Mouse (Mus musculus): ENCODE measurements around the gene Ms4a10.

The Ms4a10 gene

DNA sequence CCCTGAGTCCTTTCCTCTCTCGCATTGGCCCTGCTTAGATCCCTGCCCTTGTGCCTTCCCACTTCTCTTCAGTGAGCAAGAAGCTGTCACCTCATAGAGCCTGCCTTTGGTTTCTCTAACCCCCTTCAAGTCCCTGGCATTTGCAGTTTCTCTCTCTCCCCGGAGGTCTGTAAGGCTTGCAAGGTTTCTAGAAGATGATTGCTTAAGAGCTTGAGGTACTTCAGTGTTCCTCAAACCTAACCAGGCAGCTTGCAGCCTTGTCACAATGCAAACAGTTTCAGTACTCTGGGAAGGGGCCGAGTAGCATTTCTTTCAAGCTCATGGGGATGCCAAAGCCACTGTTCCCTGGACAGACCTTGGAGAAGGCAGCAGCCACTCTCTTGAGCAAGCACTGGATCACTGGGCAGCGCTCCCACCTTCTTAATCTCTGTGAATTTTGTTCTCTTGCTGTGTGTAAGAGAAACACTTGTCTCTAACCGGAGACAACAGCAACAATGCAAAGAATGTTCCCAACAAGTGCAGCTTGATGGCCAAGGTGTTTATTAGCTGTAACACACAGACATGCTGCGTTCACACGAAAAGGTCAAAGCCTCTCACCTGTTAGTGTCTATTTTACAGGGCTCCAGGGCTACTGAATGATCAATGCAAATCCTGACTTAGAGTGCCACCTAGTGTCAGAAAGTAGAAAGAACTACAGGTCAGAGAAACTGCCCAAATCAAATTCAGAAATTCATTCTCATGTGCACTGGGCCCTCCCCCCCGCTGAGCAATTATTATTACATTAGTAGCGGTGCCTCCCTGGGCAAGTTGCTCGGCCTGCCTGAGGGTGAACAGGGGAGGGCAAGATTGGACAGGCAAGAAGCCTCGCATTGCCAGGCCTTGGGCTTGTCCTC is 15.1 kb downstream of the Ms4a10 start:
- DNase-seq (ENCODE audit: low read depth, low spot score), result no peak

DNA sequence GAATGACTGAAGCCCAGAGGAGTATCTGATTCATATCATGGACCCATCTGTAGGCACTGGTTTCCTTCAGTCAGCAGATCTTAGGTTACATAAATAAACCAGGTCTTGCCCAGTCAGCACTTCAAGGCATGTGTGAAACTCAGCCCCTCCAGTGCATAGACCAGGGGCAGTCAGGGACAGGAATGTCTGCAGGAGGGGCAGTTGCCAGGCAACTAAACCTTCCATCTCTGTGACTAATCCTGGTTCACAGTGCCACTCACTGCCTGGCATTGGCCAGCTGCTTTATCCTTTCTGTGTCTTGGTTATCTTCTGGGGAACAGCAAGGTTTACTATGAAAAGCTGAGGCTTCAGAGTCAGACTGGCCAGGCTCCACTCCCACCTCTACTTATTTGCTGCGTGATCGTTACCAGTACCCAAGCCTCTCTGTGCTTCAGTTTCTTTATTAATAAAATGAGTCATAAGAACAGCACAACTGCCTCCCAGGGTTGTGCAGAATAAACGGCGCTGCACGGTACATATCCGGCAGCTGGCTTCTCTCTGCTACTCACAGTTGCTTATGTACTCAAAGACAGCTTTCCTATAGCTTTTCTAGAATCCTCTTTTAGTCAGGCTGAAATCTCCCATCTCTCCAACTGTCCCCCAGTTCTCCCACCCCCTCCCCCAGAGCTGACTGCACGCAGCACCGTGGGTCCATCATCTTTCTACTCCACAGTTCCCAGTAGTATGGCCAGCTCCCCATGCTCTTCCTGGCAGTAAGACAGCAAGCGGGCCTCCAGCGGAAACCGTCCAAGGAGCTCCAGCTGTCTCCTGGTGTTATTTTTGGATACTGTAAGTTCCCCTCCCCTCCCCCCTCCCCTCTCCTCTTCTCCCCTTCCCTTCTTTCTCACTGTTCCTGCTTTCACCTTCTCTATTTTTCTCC is 22.2 kb downstream of the Ms4a10 start:
- DNase-seq (ENCODE audit: low read depth, low spot score), result no peak

DNA sequence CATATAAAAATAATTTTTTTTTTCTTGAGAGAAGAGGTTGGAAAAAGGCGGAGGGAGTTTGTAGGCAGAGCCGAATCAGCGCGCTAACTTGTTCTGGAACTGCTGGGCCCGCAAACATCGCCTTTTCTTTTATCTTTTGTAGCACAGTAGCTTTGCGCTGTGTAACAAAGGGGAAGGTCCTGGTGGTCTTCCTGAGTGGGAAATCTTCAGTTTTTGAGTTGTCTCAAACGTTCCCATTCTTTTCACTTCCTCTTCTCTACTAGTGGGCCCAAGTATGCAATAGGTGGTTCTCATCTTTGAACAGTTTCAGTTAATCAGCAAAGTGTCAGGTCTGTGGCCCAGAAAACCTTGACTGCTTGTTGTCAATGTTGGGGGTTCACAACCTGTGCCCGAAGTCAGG is 24.9 kb downstream of the Ms4a10 start:
- no peak for DNase-seq (ENCODE audit: low read depth, low spot score)

DNA sequence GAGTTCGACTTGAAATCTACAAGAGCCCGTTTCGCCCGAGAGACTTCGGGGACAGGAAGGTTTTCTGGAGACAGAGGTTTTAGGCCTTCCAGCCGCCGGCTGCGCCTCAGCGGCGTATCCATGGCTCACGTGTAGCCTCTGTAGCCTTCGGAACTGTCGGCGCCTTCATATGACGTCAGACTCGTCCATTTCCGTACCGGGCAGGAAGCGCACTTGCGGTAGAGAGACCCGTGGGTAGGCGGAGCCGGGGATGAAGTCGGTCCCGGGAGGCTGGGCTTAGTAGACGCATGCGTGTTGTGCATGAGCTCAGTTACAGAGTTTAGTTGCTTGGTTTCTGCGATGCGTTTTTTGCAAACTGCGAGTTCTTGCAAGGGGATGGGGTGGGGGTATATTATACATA is 25.4 kb downstream of the Ms4a10 start, which contains the start of gene Ccdc86:
Ccdc86 (minus strand) TSS at position 155 of the 400 bp plus-strand sequence.
- peak; percentile 97 for DNase-seq (ENCODE audit: low read depth, low spot score)

DNA sequence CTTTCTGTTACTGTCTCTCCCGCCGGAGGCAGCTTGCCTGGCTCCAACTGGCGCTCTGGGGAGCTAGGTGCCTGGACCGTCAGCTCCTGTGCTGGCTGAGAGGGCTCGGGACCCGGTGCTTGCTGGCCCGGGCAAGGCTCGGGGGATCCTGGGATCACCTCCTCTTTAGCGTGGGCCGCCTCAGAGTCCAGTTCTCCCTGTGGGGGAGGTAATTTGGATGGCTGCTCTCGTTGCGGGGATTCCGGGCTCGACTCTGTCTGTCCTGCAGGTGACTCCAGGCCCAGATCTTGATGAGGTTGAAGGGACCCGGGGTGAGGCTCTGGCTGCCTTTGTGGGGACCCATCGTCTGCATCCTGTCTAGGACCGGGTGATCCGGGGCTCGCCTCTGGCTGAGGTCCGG is 26.1 kb downstream of the Ms4a10 start:
- no peak for DNase-seq (ENCODE audit: low read depth, low spot score)

DNA sequence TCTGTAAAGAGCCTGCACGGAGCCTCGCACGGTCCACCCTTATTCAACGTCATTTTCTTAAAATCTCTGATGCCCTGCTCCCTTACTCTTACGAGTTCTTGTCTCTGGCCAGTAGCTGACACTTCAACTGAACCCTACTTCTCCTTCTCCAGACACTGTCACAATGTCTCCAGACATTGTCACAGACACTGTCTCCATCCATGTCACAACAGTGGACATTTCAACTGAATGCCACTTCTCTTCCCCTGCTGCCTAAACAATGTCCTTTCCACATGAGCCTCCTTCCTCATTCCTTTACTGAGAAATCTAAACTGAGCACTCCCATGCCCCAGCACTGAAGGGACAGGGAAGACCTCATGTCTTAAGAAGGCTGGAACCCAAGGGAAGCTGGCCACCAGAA is 27.3 kb downstream of the Ms4a10 start:
- no peak for DNase-seq (ENCODE audit: low read depth, low spot score)

DNA sequence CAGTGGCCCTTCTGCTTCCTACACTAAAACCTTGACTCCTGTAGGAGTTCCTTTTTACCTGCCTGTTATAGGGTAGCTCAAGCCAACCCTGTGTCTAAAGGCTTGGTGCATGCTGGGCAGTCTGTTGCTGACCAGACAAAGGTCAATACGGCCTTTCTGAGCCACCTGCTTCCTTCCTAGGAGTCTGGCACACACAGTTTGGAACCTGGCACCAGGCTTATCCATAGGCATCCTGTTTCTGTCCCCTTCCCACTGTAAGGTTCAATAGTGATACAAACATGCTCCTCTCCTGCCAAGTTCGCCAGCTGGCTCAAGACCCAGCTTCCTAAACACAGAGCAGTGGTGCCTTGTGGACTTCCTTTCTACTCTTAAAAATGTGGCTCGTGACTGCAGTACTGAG is 28.0 kb downstream of the Ms4a10 start:
- no peak for DNase-seq (ENCODE audit: low read depth, low spot score)

DNA sequence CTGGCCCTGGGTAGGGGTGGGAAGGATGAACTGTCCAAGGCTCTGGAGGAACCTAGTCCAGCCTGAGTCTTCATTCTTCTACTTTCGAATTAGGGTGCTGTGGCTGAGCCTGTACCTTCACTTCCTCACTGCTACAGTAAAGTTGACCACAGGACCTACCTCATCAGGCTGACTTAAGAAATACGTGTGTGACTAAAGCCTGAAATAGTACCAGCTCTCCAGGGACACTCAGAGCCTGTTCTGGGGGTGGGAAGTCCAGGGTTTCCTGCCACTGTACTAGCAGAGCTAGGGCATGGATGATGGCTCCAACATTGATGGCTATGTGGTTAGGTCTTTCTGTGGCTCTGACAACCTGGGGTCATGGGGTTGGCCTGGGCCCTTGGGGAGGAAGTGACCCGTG is 30.5 kb downstream of the Ms4a10 start:
- DNase-seq (ENCODE audit: low read depth, low spot score), result no peak

DNA sequence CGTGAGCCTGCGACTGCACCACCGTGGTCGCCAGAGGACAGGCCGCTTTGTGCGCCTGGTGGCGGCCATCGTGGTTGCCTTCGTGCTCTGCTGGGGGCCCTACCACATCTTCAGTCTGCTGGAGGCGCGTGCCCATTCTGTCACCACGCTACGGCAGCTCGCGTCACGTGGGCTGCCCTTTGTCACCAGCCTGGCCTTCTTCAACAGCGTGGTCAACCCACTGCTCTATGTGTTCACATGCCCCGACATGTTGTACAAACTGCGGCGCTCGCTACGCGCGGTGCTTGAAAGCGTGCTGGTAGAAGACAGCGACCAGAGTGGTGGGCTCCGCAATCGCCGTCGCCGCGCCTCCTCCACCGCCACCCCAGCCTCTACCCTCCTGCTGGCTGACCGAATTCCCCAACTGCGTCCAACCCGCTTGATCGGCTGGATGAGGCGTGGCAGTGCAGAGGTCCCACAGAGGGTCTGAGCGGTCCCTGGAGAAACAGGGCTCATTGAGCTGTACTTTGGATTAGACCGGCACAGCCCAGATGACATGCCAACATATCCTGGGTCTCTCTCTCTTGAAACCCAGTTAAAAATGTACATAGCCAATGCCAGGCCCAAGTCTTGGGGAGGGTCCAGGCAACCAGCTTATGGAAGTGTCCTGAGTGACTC is 33.5 kb downstream of the Ms4a10 start:
- DNase-seq (ENCODE audit: low read depth, low spot score), result no peak

DNA sequence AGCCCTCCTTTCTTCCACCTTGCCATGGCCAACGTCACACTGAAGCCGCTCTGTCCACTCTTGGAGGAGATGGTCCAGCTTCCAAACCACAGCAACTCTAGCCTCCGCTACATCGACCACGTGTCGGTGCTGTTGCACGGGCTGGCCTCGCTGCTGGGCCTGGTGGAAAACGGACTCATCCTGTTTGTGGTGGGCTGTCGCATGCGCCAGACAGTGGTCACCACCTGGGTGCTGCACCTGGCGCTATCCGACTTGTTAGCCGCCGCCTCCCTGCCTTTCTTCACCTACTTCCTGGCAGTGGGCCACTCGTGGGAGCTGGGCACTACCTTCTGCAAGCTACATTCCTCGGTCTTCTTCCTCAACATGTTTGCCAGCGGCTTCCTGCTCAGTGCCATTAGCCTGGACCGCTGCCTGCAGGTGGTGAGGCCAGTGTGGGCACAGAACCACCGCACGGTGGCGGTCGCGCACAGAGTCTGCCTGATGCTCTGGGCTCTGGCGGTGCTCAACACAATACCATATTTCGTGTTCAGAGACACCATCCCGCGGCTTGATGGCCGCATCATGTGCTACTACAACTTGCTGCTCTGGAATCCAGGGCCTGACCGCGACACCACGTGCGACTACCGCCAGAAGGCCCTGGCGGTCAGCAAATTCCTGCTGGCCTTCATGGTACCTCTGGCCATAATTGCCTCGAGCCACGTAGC is 34.2 kb downstream of the Ms4a10 start:
- no peak for DNase-seq (ENCODE audit: low read depth, low spot score)

DNA sequence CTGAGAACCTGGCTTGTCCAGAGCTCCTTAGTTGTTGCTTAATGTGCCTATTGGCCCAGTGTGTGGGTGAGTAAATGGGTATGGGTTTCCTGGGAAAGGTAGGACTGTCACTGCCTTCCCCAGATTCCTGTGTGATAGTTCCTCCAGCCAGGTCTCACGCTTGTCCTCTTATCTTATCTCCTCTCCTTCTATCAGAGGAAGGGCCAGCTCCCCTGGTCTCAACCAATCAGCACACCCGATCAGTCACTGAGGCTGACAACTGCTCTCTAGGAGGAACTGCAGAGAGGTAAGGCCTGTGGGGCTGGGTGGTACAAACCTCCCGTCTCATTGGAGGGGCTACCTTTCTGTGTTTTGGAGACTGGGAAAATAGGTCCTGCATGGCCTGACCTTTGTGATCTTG is 35.7 kb downstream of the Ms4a10 start:
- DNase-seq (ENCODE audit: low read depth, low spot score), result no peak

DNA sequence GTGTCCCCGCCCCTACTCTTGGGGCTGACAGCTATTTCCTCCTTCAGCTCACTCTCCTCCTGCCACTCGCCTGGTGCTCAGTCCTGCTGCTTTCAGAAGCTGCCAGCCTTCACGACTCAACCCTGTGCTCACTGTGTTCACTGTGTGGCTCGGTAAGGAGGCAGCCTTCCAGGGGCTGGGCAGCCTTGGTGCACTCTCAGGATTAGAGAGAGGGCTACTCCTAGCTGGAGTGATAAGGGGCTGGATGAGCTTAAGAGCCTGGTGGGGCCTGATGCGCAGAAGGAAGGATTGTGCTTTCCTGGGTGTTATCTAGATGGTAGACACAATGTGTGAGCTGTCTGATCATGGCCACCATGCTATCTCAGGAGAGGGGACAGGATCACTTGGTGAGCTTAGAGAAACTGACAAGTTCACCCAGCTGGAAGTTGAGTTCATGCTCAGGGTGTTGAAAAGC is 37.3 kb downstream of the Ms4a10 start, which contains the start of gene Ptgdr2:
Ptgdr2 (plus strand) TSS at position 51 of the 454 bp plus-strand sequence.
- DNase-seq (ENCODE audit: low read depth, low spot score), result no peak

DNA sequence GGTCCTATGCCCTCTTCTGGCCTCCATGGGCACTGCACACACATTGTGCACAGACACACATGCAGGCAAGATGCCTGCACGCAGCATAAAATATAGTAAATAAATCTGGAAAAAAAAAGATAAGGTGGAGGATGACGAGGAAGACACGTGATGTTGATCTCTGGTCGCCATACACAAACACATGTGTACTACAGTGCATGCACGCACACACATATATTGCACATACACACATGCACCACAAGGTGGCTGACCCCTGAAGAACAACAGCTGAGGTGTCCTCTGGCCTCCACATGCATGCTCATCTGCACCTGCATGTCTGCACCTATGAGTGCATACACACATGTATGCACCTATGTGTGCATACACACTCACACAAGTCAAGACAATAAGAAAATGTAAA is 38.4 kb downstream of the Ms4a10 start:
- no peak for DNase-seq (ENCODE audit: low read depth, low spot score)

DNA sequence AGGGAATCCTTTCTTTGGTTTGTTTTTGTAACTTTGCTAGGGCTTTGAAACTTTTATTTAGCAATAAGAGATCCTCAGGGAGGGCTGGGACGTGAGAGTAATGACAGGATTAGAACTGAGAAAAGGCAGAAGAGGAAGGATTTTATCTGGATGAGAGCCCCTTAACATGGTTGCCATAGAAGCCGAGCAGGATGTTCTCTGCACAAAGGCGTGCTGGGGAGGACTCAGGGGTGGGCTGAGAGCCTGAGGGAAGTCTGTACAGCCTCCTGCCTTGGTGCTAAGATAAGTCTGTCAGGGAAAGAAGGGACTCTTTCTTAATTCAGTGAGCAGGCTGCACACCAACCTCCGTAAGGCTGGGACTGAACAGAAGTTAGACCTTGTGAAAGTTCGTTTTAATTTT is 39.4 kb downstream of the Ms4a10 start:
- no peak for DNase-seq (ENCODE audit: low read depth, low spot score)

DNA sequence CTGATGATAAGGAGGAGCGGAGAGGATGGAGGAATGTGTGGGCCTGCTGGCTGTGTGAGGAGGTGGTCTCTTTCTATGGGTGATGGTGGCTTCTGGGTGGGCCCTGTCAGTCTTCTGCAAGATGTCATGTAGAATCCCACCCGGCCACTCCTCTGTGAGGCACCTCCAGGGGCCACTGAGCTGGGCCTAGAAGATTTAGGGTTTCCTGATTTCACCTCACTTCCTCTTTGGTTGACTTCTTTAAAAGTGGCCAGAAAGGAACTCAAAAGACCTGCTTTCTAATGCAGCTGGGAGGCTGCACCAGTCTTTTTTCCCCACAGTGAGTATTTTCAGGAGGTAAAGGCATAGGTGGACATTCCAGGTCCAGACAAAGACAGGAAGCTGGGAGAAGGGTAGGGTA is 43.8 kb downstream of the Ms4a10 start:
- no peak for DNase-seq (ENCODE audit: low read depth, low spot score)

DNA sequence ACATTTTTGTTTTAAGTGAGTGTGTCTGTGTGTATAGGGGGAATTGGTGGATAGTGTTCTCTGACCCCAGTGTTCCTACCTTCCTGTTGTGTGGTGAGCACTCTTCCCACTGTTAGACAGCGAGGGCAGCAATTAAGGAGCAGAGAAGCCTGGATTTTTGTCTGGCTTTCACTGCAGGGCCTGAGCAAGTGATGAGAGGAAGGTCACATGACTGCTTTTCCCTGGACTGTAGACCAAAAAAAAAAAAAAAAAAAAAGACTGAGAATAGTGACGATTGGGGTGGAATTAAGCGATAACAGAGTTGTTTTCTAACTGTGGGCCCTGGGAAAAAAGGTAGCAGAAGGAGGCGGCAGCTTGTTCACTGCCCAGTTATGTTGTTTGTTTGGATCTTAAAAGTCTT is 47.8 kb downstream of the Ms4a10 start:
- DNase-seq (ENCODE audit: low read depth, low spot score), result no peak

DNA sequence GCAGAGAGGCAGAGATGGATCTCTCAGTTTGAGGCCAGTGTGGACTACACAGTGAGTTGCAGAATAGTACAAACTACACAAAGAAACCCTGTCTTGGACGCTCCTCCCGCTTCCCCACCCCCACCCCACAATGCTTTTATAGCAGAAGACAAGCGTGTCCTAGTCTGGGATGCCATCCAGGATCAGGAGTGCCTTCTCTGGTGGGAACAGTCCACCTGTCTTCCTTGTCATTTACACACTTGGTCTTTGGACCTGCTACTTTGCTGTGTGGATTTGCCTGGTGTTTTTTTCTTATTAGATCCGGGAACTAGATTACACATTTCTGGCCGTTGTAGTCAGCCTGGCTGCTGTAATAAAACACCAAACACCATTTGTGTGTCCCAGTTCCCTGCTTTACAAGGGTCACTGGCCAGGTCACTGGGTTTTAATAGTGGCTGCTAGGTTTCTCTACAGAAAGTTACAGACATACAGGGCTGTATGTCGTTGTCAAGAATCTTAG is 48.3 kb downstream of the Ms4a10 start:
- no peak for DNase-seq (ENCODE audit: low read depth, low spot score)

DNA sequence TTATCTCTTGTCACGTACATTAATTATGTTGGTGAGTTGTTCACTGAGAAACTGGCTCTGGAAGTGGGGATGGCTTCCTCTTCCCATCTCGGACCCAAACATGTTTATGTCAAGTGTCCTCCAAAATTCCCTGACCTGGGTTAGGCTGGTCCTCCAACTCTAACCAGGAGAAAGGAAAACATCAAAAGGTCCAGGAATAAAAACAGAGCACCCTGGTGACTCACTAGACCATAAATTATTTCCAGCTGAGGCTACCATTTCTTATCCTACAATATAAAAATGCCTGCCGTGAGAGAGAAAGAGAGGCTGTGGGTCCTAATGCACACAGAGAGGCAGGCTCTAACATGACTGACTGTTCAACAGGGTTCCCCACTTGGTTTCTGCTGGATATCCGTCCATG is 50.2 kb downstream of the Ms4a10 start:
- no peak for DNase-seq (ENCODE audit: low read depth, low spot score)

DNA sequence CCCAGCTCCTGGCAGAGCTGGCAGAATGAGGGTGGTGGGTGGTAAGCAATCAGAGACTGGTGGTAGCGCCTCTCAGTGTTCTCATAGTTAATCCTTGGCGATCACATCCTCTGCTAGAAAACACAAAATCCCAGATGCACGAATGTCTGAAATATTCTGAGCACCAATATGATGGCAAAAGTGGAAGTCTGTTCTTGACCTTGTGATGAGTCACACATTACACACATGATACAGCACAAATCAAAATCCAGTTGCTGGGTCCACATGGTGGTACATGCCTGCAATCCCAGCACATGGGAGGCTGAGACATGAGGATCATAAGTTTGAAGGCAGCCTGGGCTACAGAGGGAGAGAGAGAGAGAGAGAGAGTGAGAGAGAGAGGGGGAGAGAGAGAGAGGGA is 53.4 kb downstream of the Ms4a10 start:
- DNase-seq (ENCODE audit: low read depth, low spot score), result no peak

DNA sequence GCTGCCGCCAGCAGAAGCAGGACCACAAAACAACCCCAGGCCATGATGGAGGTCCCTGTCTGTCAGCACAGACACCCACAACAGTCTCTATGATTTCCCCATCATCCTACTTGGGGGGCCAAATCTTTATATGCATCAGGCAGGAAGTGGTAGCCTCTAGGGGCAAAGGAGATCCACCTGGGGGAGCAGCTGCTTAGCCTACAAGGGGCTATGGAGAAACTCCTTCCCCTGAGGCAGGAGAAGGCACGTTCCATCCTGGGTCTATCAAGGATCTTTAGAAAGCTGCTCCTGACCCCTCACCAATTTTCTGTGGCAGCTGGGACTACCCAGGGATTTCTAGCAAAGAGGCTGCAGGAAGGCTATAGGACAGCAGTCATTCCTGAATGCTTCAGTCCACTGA is 53.9 kb downstream of the Ms4a10 start, which contains the start of gene Zp1:
Zp1 (minus strand) TSS at position 101 of the 400 bp plus-strand sequence.
- no peak for DNase-seq (ENCODE audit: low read depth, low spot score)

Measured in brain, embryonic 18.5 days (tissue).